Mouse (Mus musculus): Measurements from ENCODE around the gene P3h3.
"Not testable (repeated sequence)": the region's sequence is repeated elsewhere in the genome, so short reads cannot be mapped to it uniquely, and the experiment has no call there.

P3h3 gene

GRCm38 (mm10) chr6:124863658-124864298 is 6.2 kb upstream of the P3h3 start, which contains the start of gene Gpr162:
TSS of gene Gpr162 (minus strand) at chr6:124863983.
- peak; percentile 57 for DNase-seq

DNA sequence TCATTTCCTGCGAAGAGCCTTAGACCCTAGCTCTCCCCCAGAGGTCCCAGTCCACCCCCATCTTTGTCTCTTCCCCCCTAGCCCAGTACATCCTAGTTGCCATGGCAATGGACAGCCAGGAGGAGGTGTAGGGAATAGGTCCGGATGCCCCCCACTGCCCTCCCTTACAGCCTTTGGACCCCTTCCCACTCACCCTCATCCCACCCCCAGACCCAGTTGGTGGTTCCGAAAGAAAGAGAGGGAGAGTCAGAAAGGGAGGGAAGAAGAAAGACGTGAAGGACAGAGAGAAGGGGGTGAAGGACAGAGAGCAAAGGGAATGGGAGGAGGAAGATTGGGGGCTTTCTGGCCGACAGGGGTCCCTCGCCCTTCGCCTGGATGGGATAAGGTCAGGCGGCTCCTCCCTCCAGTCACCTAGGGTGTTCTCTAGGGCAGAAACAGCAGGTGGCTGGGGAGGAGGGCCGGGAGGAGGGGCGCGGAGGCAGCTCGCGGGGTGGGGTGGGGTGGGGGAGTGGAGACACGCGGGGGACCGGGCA is 5.6 kb upstream of the P3h3 start:
- no peak for DNase-seq

- DNase-seq, result no peak
Observed at GRCm38 (mm10) chr6:124862406-124863124, 5.0 kb upstream of the P3h3 start.

- DNase-seq, result no peak
Observed at GRCm38 (mm10) chr6:124861802-124862201, 4.2 kb upstream of the P3h3 start.

- DNase-seq, result no peak
Observed at GRCm38 (mm10) chr6:124861266-124861665, 3.7 kb upstream of the P3h3 start.

- no peak for DNase-seq
Observed at GRCm38 (mm10) chr6:124860511-124860910, 3.0 kb upstream of the P3h3 start.

DNA sequence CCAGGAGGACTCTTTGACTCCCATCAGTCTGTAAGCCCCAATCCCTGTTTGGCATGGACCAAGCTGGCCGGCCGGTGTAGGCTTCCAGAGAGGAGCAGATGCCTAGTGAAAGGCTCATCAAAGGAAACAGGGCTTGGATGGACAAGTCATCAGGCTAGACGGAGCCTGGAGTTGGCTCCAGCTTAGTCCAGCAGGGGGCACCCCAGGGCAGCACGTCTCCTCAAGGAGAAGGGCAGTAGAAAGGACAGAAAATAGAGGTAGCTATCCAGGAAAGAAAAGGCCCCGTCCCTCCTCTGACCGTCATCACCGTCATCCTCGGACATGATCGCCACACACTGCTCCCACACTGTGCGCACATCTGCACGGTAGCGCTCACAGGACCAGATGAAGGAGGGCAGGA is 2.2 kb upstream of the P3h3 start:
- DNase-seq, result peak; percentile 92

- no peak for DNase-seq
Observed at GRCm38 (mm10) chr6:124858561-124859318, 1.2 kb upstream of the P3h3 start.

- no peak for DNase-seq
Observed at GRCm38 (mm10) chr6:124857840-124858530, 433 bp upstream of the P3h3 start.

DNA sequence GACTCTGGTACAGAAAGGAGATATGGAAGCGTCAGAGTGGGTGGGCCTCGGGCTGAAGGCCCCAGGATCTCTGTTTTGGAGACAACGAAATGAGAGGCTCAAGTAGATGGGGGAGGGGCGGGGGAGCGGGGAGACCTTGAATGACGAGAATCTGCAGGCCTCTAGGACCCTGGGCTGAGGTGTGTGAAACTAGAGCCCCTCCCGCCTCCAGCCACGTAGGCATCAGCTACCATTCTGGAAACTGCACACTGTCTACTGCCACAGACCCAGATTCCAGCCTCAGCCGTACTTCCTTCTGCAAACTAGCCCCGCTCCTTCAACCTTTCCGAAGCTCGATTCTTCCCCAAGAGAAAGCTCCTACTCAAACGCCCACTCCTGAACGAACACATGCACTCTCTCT is 1.2 kb downstream of the P3h3 start:
- DNase-seq, result no peak

DNA sequence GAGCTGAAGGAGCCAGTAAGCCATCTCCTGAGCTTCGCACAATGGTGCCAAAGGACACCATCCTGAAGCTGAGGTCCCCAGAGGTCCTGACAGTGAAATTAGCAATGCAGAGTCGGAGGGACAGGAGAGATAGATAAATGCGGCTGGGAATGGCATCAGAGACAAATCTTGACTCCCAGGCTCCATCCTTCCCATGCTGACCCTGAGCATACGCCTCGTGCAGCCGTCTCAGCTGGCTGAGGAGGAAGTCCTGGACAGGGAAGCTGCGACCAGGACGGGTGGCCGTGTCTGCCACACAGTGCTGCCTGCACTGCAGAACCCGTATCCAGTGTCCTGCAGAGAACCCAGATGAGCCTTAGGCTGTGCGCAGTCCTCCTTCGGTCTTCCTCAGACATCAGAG is 2.9 kb downstream of the P3h3 start:
- no peak for DNase-seq

DNA sequence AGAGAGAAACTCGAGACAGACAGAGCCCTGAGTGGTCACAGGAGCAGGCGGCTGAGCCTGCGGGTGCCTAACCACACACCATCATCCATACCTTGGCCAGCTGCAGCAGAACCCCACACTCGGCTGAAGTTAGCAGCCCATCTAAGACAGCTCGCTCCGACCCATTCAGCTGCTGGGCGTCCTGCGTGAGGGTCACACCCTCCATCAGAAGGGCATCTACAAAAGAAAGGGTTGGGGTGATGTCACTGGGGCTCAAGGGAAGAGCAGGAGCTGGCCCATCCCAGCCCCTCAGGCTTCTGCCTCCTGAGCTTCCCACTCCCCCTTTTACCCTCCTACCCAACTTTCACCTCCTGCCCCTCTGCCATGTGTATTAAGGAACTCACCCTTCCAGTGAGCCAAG is 7.0 kb downstream of the P3h3 start:
- DNase-seq, result no peak

DNA sequence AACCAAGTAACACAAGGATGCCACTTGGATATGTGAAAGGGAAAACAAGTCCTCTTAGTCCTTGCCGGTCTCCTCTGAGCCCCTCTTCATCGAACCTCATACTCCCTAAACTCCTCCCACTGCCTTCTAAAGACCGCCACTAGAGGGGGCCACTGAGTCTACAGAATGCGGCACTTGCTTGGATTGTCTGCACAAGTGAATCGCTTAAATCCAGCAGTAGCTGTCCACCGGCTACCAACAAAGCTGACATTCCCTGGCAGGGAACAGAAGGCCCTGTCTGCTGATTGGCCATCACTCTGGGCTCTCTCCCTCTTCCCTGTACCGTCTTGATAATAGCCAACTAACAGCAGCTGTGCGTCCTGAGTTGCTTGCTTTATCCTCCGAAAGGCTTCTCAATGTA is 10.2 kb downstream of the P3h3 start:
- DNase-seq, result peak; percentile 95

GRCm38 (mm10) chr6:124840241-124841167 is 17.0 kb downstream of the P3h3 start, which contains the start of gene Gnb3:
TSS of gene Gnb3 (minus strand) at chr6:124840275.
- no peak for DNase-seq

DNA sequence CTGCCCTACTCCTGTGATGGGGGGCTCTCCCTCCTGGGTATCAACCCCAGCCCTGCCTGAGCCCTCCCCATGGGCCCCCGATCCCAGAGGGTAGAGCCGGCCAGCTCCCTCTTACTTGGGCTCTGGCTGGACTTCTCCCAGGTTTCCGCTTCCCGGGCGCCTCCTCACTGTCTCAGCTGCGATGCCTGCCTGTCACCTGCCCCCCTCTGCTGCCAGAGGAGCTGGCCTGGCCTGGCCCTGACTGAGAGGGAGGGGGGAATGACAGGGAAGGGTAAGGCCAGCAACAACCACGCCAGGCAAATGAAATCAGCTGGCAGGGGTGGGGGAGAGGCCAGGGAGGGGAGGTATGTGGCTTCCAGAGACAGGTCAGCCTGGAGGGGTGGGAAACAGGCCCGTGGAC is 17.7 kb downstream of the P3h3 start:
- no peak for DNase-seq

- DNase-seq, result no peak
Observed at GRCm38 (mm10) chr6:124836411-124836810, 21.1 kb downstream of the P3h3 start.

DNA sequence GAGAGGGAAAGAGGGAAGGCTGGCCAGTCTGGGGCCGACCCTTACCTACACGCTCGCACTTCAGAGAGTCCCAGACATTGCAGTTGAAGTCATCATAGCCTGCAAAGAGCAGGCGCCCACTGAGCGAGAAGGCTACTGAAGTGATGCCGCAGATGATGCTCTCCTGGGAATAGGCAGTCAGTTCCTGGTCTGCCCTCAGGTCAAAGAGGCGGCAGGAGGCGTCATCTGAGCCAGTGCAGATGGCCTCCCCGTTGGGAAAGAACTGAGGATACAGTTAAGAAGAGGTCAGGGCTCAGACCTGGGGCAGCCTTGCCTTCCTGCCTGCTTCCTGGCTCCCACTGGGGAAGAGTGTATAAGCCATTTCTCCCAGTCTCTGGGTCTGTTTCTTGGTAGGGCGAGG is 22.0 kb downstream of the P3h3 start:
- DNase-seq, result peak; percentile 64

DNA sequence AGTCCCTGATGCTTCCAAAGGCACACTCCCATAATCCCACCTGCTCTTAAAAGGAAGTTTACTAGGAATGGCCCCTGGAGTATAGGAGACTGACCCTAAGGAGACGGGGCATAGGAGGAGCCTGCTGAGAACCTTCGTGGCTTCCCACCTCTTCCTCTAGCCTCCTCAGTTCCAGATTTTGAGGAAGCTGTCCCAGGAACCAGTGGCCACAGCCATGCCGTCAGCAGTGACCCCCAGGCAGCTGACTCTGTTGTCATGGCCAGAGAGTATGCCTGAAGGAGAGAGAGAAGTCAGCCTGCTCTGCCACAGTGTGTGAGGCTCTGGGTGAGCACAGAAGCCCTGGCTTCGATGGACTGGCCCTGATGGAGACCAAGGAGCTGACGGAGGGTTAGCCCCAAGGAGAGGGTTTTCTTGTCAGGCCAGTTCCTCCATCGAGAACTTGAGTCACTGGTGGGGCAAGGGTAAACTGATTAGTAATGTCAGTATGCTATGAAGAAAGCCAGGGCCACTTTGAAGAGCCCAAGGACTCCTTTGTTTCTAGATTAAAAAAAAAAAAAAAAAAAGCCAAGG is 23.0 kb downstream of the P3h3 start:
- no peak for DNase-seq

GRCm38 (mm10) chr6:124831649-124832048 is 25.9 kb downstream of the P3h3 start:
- DNase-seq, result no peak

- DNase-seq, result not testable (repeated sequence)
Observed at GRCm38 (mm10) chr6:124831199-124831598, 26.4 kb downstream of the P3h3 start.
